Mouse (Mus musculus): Measurements from ENCODE around the gene Cldn7. TPM values are rescaled to one million over a fixed set of nuclear protein-coding genes. Genes with fewer than 3 reads are reported as not detected.

The Cldn7 gene
- polyA plus RNA-seq, 1 experiment from 2014 or later = 3.7 TPM

GRCm38 (mm10) chr11:69966006-69966859 is 1.7 kb downstream of the Cldn7 start:
- Histone ChIP-seq H3K27ac (replicated peaks) (no peak overlapping the region), H3K27me3 (peaks cover 75% of the 10 kb centered on the region), H3K9me3 (no peaks in the 10 kb centered on the region), H3K9ac (replicated peaks) (peak overlapping the region; percentile 51), H3K36me3 (peaks cover 33% of the 10 kb centered on the region), H3K4me2 (replicated peaks) (peak overlapping the region; percentile 47), H3K4me1 (peaks cover 11% of the 10 kb centered on the region), H3K4me3 (peak overlapping the region; percentile 25)
- no peak for ATAC-seq (ENCODE audit: low FRiP score, low read depth)
- WGBS = 1% methylated on average over 56 of the region's 59 CpGs

- H3K4me1 ChIP-seq = peaks cover 11% of the 10 kb centered on the region
- no peak for ATAC-seq (ENCODE audit: low FRiP score, low read depth)
- peak overlapping the region; percentile 51; the same call in 1 of the 2 replicates for H3K9ac ChIP-seq (replicated peaks)
Measured at GRCm38 (mm10) chr11:69966860-69967517, 2.4 kb downstream of the Cldn7 start.

GRCm38 (mm10) chr11:69968793-69969192 is 4.2 kb downstream of the Cldn7 start:
- no peak overlapping the region for H3K27ac ChIP-seq (replicated peaks)
- H3K4me3 ChIP-seq = no peak overlapping the region
- H3K9me3 ChIP-seq = no peaks in the 10 kb centered on the region
- ATAC-seq (ENCODE audit: low FRiP score, low read depth) = no peak
- no peak overlapping the region for H3K9ac ChIP-seq (replicated peaks)
- peaks cover 51% of the 10 kb centered on the region for H3K27me3 ChIP-seq
- peaks cover 11% of the 10 kb centered on the region for H3K4me1 ChIP-seq
- whole genome bisulfite sequencing = 91% methylated on average over 4 of the region's 4 CpGs
- peaks cover 55% of the 10 kb centered on the region for H3K36me3 ChIP-seq
- H3K4me2 ChIP-seq (replicated peaks) = no peak overlapping the region

More at GRCm38 (mm10) chr11:69966860-69967517, 2.4 kb downstream of the Cldn7 start:
- Histone ChIP-seq H3K36me3 (peaks cover 41% of the 10 kb centered on the region), H3K9me3 (no peaks in the 10 kb centered on the region), H3K27ac (replicated peaks) (no peak overlapping the region), H3K27me3 (peaks cover 69% of the 10 kb centered on the region), H3K4me2 (replicated peaks) (peak overlapping the region; percentile 47), H3K4me3 (peak overlapping the region; percentile 25)
- 39% methylated on average over 17 of the region's 17 CpGs for WGBS

- ATAC-seq (ENCODE audit: low FRiP score, low read depth) = no peak
- Histone ChIP-seq H3K27me3 (peaks cover 37% of the 10 kb centered on the region), H3K4me3 (no peak overlapping the region), H3K4me2 (replicated peaks) (no peak overlapping the region), H3K36me3 (peaks cover 70% of the 10 kb centered on the region), H3K9ac (replicated peaks) (no peak overlapping the region), H3K27ac (replicated peaks) (no peak overlapping the region), H3K4me1 (peaks cover 11% of the 10 kb centered on the region), H3K9me3 (no peaks in the 10 kb centered on the region)
- 90% methylated on average over 6 of the region's 6 CpGs for WGBS
Measured at GRCm38 (mm10) chr11:69970222-69970621, 5.6 kb downstream of the Cldn7 start.

GRCm38 (mm10) chr11:69970775-69971174 is 6.2 kb downstream of the Cldn7 start:
- Histone ChIP-seq H3K9me3 (no peaks in the 10 kb centered on the region), H3K27ac (replicated peaks) (no peak overlapping the region), H3K27me3 (peaks cover 31% of the 10 kb centered on the region), H3K4me3 (no peak overlapping the region), H3K4me2 (replicated peaks) (no peak overlapping the region), H3K36me3 (peaks cover 75% of the 10 kb centered on the region), H3K9ac (replicated peaks) (no peak overlapping the region), H3K4me1 (peaks cover 11% of the 10 kb centered on the region)
- ATAC-seq (ENCODE audit: low FRiP score, low read depth) = no peak
- 92% methylated on average over 3 of the region's 3 CpGs for WGBS

GRCm38 (mm10) chr11:69974907-69975306 is 10.3 kb downstream of the Cldn7 start:
- Histone ChIP-seq H3K36me3 (peaks cover 76% of the 10 kb centered on the region), H3K9me3 (no peaks in the 10 kb centered on the region), H3K27me3 (no peaks in the 10 kb centered on the region), H3K9ac (replicated peaks) (no peak overlapping the region), H3K4me2 (replicated peaks) (no peak overlapping the region), H3K27ac (replicated peaks) (no peak overlapping the region), H3K4me1 (peaks cover 7% of the 10 kb centered on the region), H3K4me3 (no peak overlapping the region)
- ATAC-seq (ENCODE audit: low FRiP score, low read depth) = no peak
- WGBS = 95% methylated on average over 2 of the region's 2 CpGs

GRCm38 (mm10) chr11:69976271-69976670 is 11.7 kb downstream of the Cldn7 start:
- H3K27me3 ChIP-seq = no peaks in the 10 kb centered on the region
- peaks cover 7% of the 10 kb centered on the region for H3K4me1 ChIP-seq
- WGBS = 89% methylated on average over 4 of the region's 4 CpGs
- H3K9me3 ChIP-seq = no peaks in the 10 kb centered on the region
- no peak overlapping the region for H3K27ac ChIP-seq (replicated peaks)
- H3K4me3 ChIP-seq = no peak overlapping the region
- ATAC-seq (ENCODE audit: low FRiP score, low read depth) = no peak
- H3K9ac ChIP-seq (replicated peaks) = no peak overlapping the region
- no peak overlapping the region for H3K4me2 ChIP-seq (replicated peaks)
- peaks cover 66% of the 10 kb centered on the region for H3K36me3 ChIP-seq

- Histone ChIP-seq H3K4me1 (peaks cover 29% of the 10 kb centered on the region), H3K27ac (replicated peaks) (peak overlapping the region; percentile 99), H3K36me3 (peaks cover 46% of the 10 kb centered on the region), H3K4me3 (peak overlapping the region; percentile 100), H3K27me3 (no peaks in the 10 kb centered on the region), H3K9me3 (no peaks in the 10 kb centered on the region), H3K9ac (replicated peaks) (peak overlapping the region; percentile 99), H3K4me2 (replicated peaks) (peak overlapping the region; percentile 85)
- WGBS = 4% methylated on average over 16 of the region's 16 CpGs
- no peak for ATAC-seq (ENCODE audit: low FRiP score, low read depth)
Measured at GRCm38 (mm10) chr11:69979827-69980195, 15.2 kb downstream of the Cldn7 start.

- peak overlapping the region; percentile 99 for H3K9ac ChIP-seq (replicated peaks)
- H3K9me3 ChIP-seq = no peaks in the 10 kb centered on the region
- peak; percentile 93 for ATAC-seq (ENCODE audit: low FRiP score, low read depth)
- H3K4me3 ChIP-seq = peak overlapping the region; percentile 100
- H3K4me1 ChIP-seq = peaks cover 29% of the 10 kb centered on the region
- H3K27ac ChIP-seq (replicated peaks) = peak overlapping the region; percentile 99
- peaks cover 46% of the 10 kb centered on the region for H3K36me3 ChIP-seq
- 1% methylated on average over 38 of the region's 60 CpGs for WGBS
- H3K4me2 ChIP-seq (replicated peaks) = peak overlapping the region; percentile 85
- no peaks in the 10 kb centered on the region for H3K27me3 ChIP-seq
Measured at GRCm38 (mm10) chr11:69980196-69981140, 15.9 kb downstream of the Cldn7 start.

- peaks cover 29% of the 10 kb centered on the region for H3K4me1 ChIP-seq
- H3K4me3 ChIP-seq = peak within 1 kb of the TSS; percentile 100
- peak within 1 kb of the TSS; percentile 99 for H3K9ac ChIP-seq (replicated peaks)
- peaks cover 48% of the 10 kb centered on the region for H3K36me3 ChIP-seq
- under 1% methylated on average over 39 of the region's 43 CpGs for WGBS
- H3K9me3 ChIP-seq = no peaks in the 10 kb centered on the region
- peak; percentile 57 for ATAC-seq (ENCODE audit: low FRiP score, low read depth)
- H3K27me3 ChIP-seq = no peaks in the 10 kb centered on the region
- H3K27ac ChIP-seq (replicated peaks) = peak within 1 kb of the TSS; percentile 99
- H3K4me2 ChIP-seq (replicated peaks) = peak within 1 kb of the TSS; percentile 85
Measured at GRCm38 (mm10) chr11:69981141-69981762, 16.7 kb downstream of the Cldn7 start, which contains the start of gene Ctdnep1. Ctdnep1 (plus strand) TSS chr11:69981156.

GRCm38 (mm10) chr11:69982225-69982624 is 17.6 kb downstream of the Cldn7 start, which contains the start of gene Elp5:
Elp5 (minus strand) TSS chr11:69982517.
- H3K27ac ChIP-seq (replicated peaks) = peak within 1 kb of the TSS; percentile 99
- H3K4me1 ChIP-seq = peaks cover 29% of the 10 kb centered on the region
- ATAC-seq (ENCODE audit: low FRiP score, low read depth) = no peak
- no peaks in the 10 kb centered on the region for H3K9me3 ChIP-seq
- H3K4me3 ChIP-seq = peak within 1 kb of the TSS; percentile 100
- peak within 1 kb of the TSS; percentile 99 for H3K9ac ChIP-seq (replicated peaks)
- WGBS = 67% methylated on average over 8 of the region's 8 CpGs
- H3K4me2 ChIP-seq (replicated peaks) = peak within 1 kb of the TSS; percentile 85
- no peaks in the 10 kb centered on the region for H3K27me3 ChIP-seq
- peaks cover 49% of the 10 kb centered on the region for H3K36me3 ChIP-seq

Data from midbrain, embryonic 12.5 days (tissue).